In genomic region chr11:79191214-79191613, GRCm38 (mm10) we compare ENCODE assay signal across 11 mouse cellular contexts. TPM values are rescaled to one million over a fixed set of nuclear protein-coding genes. Genes with fewer than 3 reads are reported as not detected.
DNase-seq lines count a peak whose midpoint lies in the region; ATAC-seq and TF ChIP-seq lines count a peak whose summit lies in the region.
"Had no signal": no experiment of that assay in that cellular context is flagged by ENCODE, and none has a peak within 500 bp of the region (broad histone marks: within the 10 kb centered on the region; RNA-seq: fewer than 3 reads in every experiment).

No protein-coding gene starts in this region.

- peaks cover 33% of the 10 kb centered on the region for H3K4me1 ChIP-seq in heart, embryonic 12.5 days (replicated peaks)
- H3K4me1 ChIP-seq in olfactory bulb, adult 2 months (ENCODE audit: control insufficient read depth, insufficient read depth, low read length): peaks cover 30% of the 10 kb centered on the region
- no peaks in the 10 kb centered on the region for H3K4me1 ChIP-seq in hindbrain, embryonic 12.5 days

- TF ChIP-seq CTCF in layer of hippocampus, adult 2 months (conservative IDR thresholded peaks at IDR 0.05): no peak
- TF ChIP-seq CTCF in olfactory bulb, adult 2 months (IDR thresholded peaks at IDR 0.05; ENCODE audit: insufficient read depth, low read depth, low read length): no peak

- no peaks in the 10 kb centered on the region for H3K9me3 ChIP-seq in heart, embryonic 12.5 days (replicated peaks)
- no peaks in the 10 kb centered on the region for H3K9me3 ChIP-seq in hindbrain, embryonic 12.5 days (replicated peaks)
- H3K9me3 ChIP-seq: forebrain, embryonic 15.5 days; limb, embryonic 13.5 days had no signal

- no peaks in the 10 kb centered on the region for H3K36me3 ChIP-seq in heart, embryonic 12.5 days
- no peaks in the 10 kb centered on the region for H3K36me3 ChIP-seq in hindbrain, embryonic 12.5 days
- H3K36me3 ChIP-seq: forebrain, embryonic 15.5 days; limb, embryonic 13.5 days had no signal

- no peak overlapping the region for H3K4me3 ChIP-seq in layer of hippocampus, adult 2 months
- H3K4me3 ChIP-seq in heart, embryonic 12.5 days: no peak overlapping the region
- no peak overlapping the region for H3K4me3 ChIP-seq in olfactory bulb, adult 2 months (ENCODE audit: insufficient read depth, low read depth, low read length)
- H3K4me3 ChIP-seq in hindbrain, embryonic 12.5 days: no peak overlapping the region
- H3K4me3 ChIP-seq: forebrain, embryonic 15.5 days; limb, embryonic 13.5 days had no signal

- WGBS in heart, embryonic 12.5 days: 42% methylated on average over 4 of the region's 4 CpGs
- WGBS in olfactory bulb, adult 2 months: 20% methylated on average over 4 of the region's 4 CpGs
- 88% methylated on average over 4 of the region's 4 CpGs for WGBS in hindbrain, embryonic 12.5 days

- ATAC-seq in heart, embryonic 12.5 days (ENCODE audit: insufficient number of reproducible peaks, low FRiP score): no peak
- no peak for ATAC-seq in hindbrain, embryonic 12.5 days (ENCODE audit: low FRiP score)
- ATAC-seq: forebrain, embryonic 15.5 days had no signal

- H3K27me3 ChIP-seq in heart, embryonic 12.5 days (replicated peaks): no peaks in the 10 kb centered on the region
- H3K27me3 ChIP-seq in hindbrain, embryonic 12.5 days: no peaks in the 10 kb centered on the region
- H3K27me3 ChIP-seq: forebrain, embryonic 15.5 days; limb, embryonic 13.5 days had no signal

- no peak overlapping the region for H3K9ac ChIP-seq in heart, embryonic 12.5 days
- H3K9ac ChIP-seq in hindbrain, embryonic 12.5 days: no peak overlapping the region
- H3K9ac ChIP-seq: forebrain, embryonic 15.5 days; limb, embryonic 13.5 days had no signal

- no peak overlapping the region for H3K4me2 ChIP-seq in heart, embryonic 12.5 days
- no peak overlapping the region for H3K4me2 ChIP-seq in hindbrain, embryonic 12.5 days (replicated peaks)
- H3K4me2 ChIP-seq: forebrain, embryonic 15.5 days; limb, embryonic 13.5 days had no signal

- H3K27ac ChIP-seq in layer of hippocampus, adult 2 months: peak overlapping the region; percentile 67
- peak overlapping the region; percentile 71 for H3K27ac ChIP-seq in heart, embryonic 12.5 days (ENCODE audit: poor library complexity, severe bottlenecking)
- H3K27ac ChIP-seq in olfactory bulb, adult 2 months (ENCODE audit: insufficient read depth, low read depth, low read length): peak overlapping the region; percentile 33; the same call in 1 of the 2 replicates
- H3K27ac ChIP-seq in hindbrain, embryonic 12.5 days: no peak overlapping the region
- H3K27ac ChIP-seq: forebrain, embryonic 15.5 days; limb, embryonic 13.5 days had no signal

- TF ChIP-seq POLR2A in olfactory bulb, adult 2 months (IDR thresholded peaks at IDR 0.05; ENCODE audit: insufficient read depth, low read depth, low read length): no peak

- DNase-seq in layer of hippocampus, adult 2 months (ENCODE audit: low spot score in 2 of 2): peak in 1 of 2 experiments; percentile 55
- DNase-seq in layer of hippocampus, postnatal 36 days: no peak
- DNase-seq in frontal cortex, postnatal 10 days (ENCODE audit: low spot score in 2 of 2): peak; percentile 41 to 66
- no peak for DNase-seq in retina, embryonic 14.5 days (ENCODE audit: low spot score)
- DNase-seq: adrenal gland, adult 2 months; kidney, adult 11 months had no signal

RNA-seq across cellular contexts. Expression of gene Ksr1, which starts 45.0 kb away (rescaled TPM):
- total RNA-seq in layer of hippocampus, adult 2 months (2021): 100 to 1,000 TPM; 230 to 231 TPM
- 100 to 1,000 TPM; 183 to 261 TPM for total RNA-seq in layer of hippocampus, postnatal 36 days (2021)
- 3.3 and 3.5 TPM in 2 replicates for polyA plus RNA-seq in heart, embryonic 12.5 days (2016; fragmentation: Nextera tagmentation; extraction: Ambion mirVana)
- polyA plus RNA-seq in olfactory bulb, adult 2 months (2012; ENCODE audit: insufficient read depth, insufficient read length, low replicate concordance, missing spikeins): not detected in 2 replicates
- 3.4 and 3.5 TPM in 2 replicates for polyA plus RNA-seq in hindbrain, embryonic 12.5 days (2016; fragmentation: Nextera tagmentation; extraction: Ambion mirVana)

Comparison
In these comparisons a context has a peak if more than half of its experiments do, and no peak if none do; other contexts are left out.
1. DNase-seq: peak in frontal cortex, postnatal 10 days (2 of 2); none in layer of hippocampus, postnatal 36 days (0 of 2) and retina, embryonic 14.5 days (single experiment).